Mouse (Mus musculus): ENCODE measurements around the gene Gnpnat1. TPM values are rescaled to one million over a fixed set of nuclear protein-coding genes. Genes with fewer than 3 reads are reported as not detected.
"Not testable (repeated sequence)": the region's sequence is repeated elsewhere in the genome, so short reads cannot be mapped to it uniquely, and the experiment has no call there.

Gnpnat1 gene
- 50.9 and 52.8 TPM in 2 replicates for polyA plus RNA-seq (2014; fragmentation: Nextera tagmentation; extraction: Ambion mirVana)

GRCm38 (mm10) chr14:45404813-45405212, at the start of gene Gnpnat1:
TSS of gene Gnpnat1 (minus strand) at chr14:45404913.
- ATAC-seq (ENCODE audit: insufficient number of reproducible peaks, insufficient read depth, low FRiP score, low read depth); H3K36me3 ChIP-seq (ENCODE audit: control insufficient read depth, insufficient read depth, low read length); H3K4me3 ChIP-seq (ENCODE audit: low read depth, low read length); H3K9me3 ChIP-seq (ENCODE audit: control insufficient read depth, low read depth, low read length); H3K27ac ChIP-seq (ENCODE audit: low read length); H3K27me3 ChIP-seq (ENCODE audit: control insufficient read depth, insufficient read depth, low read length); H3K9ac ChIP-seq (replicated peaks; ENCODE audit: low read depth, low read length); H3K4me1 ChIP-seq (ENCODE audit: control insufficient read depth, insufficient read depth, low read length); H3K4me2 ChIP-seq (replicated peaks; ENCODE audit: low read depth, low read length): not testable (repeated sequence)
- WGBS, result 74% methylated on average over 1 of the region's 3 CpGs

- Histone ChIP-seq H3K9ac (replicated peaks; ENCODE audit: low read depth, low read length) (no peak overlapping the region), H3K4me2 (replicated peaks; ENCODE audit: low read depth, low read length) (no peak overlapping the region), H3K4me1 (ENCODE audit: control insufficient read depth, insufficient read depth, low read length) (peaks cover 33% of the 10 kb centered on the region; the same call in 1 of the 2 replicates), H3K27ac (ENCODE audit: low read length) (peak overlapping the region; percentile 59; the same call in 1 of the 2 replicates), H3K27me3 (ENCODE audit: control insufficient read depth, insufficient read depth, low read length) (no peaks in the 10 kb centered on the region), H3K4me3 (ENCODE audit: low read depth, low read length) (no peak overlapping the region), H3K9me3 (ENCODE audit: control insufficient read depth, low read depth, low read length) (no peaks in the 10 kb centered on the region), H3K36me3 (ENCODE audit: control insufficient read depth, insufficient read depth, low read length) (no peaks in the 10 kb centered on the region; the same call in 1 of the 2 replicates)
- WGBS, result 51% methylated on average over 5 of the region's 5 CpGs
- no peak for ATAC-seq (ENCODE audit: insufficient number of reproducible peaks, insufficient read depth, low FRiP score, low read depth)
Measured at GRCm38 (mm10) chr14:45453538-45454233, 49.0 kb upstream of the Gnpnat1 start.

- Histone ChIP-seq H3K27me3 (ENCODE audit: control insufficient read depth, insufficient read depth, low read length) (no peaks in the 10 kb centered on the region), H3K4me1 (ENCODE audit: control insufficient read depth, insufficient read depth, low read length) (peaks cover 33% of the 10 kb centered on the region; the same call in 1 of the 2 replicates), H3K9ac (replicated peaks; ENCODE audit: low read depth, low read length) (no peak overlapping the region), H3K27ac (ENCODE audit: low read length) (peak overlapping the region; percentile 61), H3K4me2 (replicated peaks; ENCODE audit: low read depth, low read length) (no peak overlapping the region), H3K9me3 (ENCODE audit: control insufficient read depth, low read depth, low read length) (no peaks in the 10 kb centered on the region), H3K4me3 (ENCODE audit: low read depth, low read length) (no peak overlapping the region), H3K36me3 (ENCODE audit: control insufficient read depth, insufficient read depth, low read length) (no peaks in the 10 kb centered on the region; the same call in 1 of the 2 replicates)
- ATAC-seq (ENCODE audit: insufficient number of reproducible peaks, insufficient read depth, low FRiP score, low read depth), result 0 out of 2 replicates have a peak, but pooled peaks have one; percentile 67
- 16% methylated on average over 11 of the region's 11 CpGs for WGBS
Measured at GRCm38 (mm10) chr14:45452861-45453512, 48.3 kb upstream of the Gnpnat1 start.

GRCm38 (mm10) chr14:45452148-45452547, 47.4 kb upstream of the Gnpnat1 start:
- H3K27ac ChIP-seq (ENCODE audit: low read length), result 0 out of 2 replicates have a peak overlapping the region, but pooled peaks have one; percentile 27
- no peak for ATAC-seq (ENCODE audit: insufficient number of reproducible peaks, insufficient read depth, low FRiP score, low read depth)
- H3K36me3 ChIP-seq (ENCODE audit: control insufficient read depth, insufficient read depth, low read length), result no peaks in the 10 kb centered on the region
- WGBS, result 30% methylated on average over 4 of the region's 4 CpGs
- peaks cover 32% of the 10 kb centered on the region; the same call in 1 of the 2 replicates for H3K4me1 ChIP-seq (ENCODE audit: control insufficient read depth, insufficient read depth, low read length)
- H3K4me3 ChIP-seq (ENCODE audit: low read depth, low read length), result no peak overlapping the region
- H3K9ac ChIP-seq (replicated peaks; ENCODE audit: low read depth, low read length), result no peak overlapping the region
- no peak overlapping the region for H3K4me2 ChIP-seq (replicated peaks; ENCODE audit: low read depth, low read length)
- no peaks in the 10 kb centered on the region for H3K9me3 ChIP-seq (ENCODE audit: control insufficient read depth, low read depth, low read length)
- H3K27me3 ChIP-seq (ENCODE audit: control insufficient read depth, insufficient read depth, low read length), result no peaks in the 10 kb centered on the region

GRCm38 (mm10) chr14:45451090-45451489, 46.4 kb upstream of the Gnpnat1 start:
- Histone ChIP-seq H3K36me3 (ENCODE audit: control insufficient read depth, insufficient read depth, low read length) (no peaks in the 10 kb centered on the region), H3K27me3 (ENCODE audit: control insufficient read depth, insufficient read depth, low read length) (no peaks in the 10 kb centered on the region), H3K4me3 (ENCODE audit: low read depth, low read length) (no peak overlapping the region), H3K4me1 (ENCODE audit: control insufficient read depth, insufficient read depth, low read length) (peaks cover 25% of the 10 kb centered on the region; the same call in 1 of the 2 replicates), H3K9me3 (ENCODE audit: control insufficient read depth, low read depth, low read length) (no peaks in the 10 kb centered on the region), H3K9ac (replicated peaks; ENCODE audit: low read depth, low read length) (no peak overlapping the region), H3K4me2 (replicated peaks; ENCODE audit: low read depth, low read length) (no peak overlapping the region), H3K27ac (ENCODE audit: low read length) (no peak overlapping the region)
- no peak for ATAC-seq (ENCODE audit: insufficient number of reproducible peaks, insufficient read depth, low FRiP score, low read depth)
- WGBS, result 22% methylated on average over 2 of the region's 2 CpGs

- 46% methylated on average over 3 of the region's 3 CpGs for WGBS
- Histone ChIP-seq H3K9ac (replicated peaks; ENCODE audit: low read depth, low read length) (no peak overlapping the region), H3K4me3 (ENCODE audit: low read depth, low read length) (no peak overlapping the region), H3K36me3 (ENCODE audit: control insufficient read depth, insufficient read depth, low read length) (no peaks in the 10 kb centered on the region), H3K27ac (ENCODE audit: low read length) (no peak overlapping the region), H3K4me1 (ENCODE audit: control insufficient read depth, insufficient read depth, low read length) (peaks cover 9% of the 10 kb centered on the region; the same call in 1 of the 2 replicates), H3K9me3 (ENCODE audit: control insufficient read depth, low read depth, low read length) (no peaks in the 10 kb centered on the region), H3K27me3 (ENCODE audit: control insufficient read depth, insufficient read depth, low read length) (no peaks in the 10 kb centered on the region), H3K4me2 (replicated peaks; ENCODE audit: low read depth, low read length) (no peak overlapping the region)
- ATAC-seq (ENCODE audit: insufficient number of reproducible peaks, insufficient read depth, low FRiP score, low read depth), result no peak
Measured at GRCm38 (mm10) chr14:45446777-45447176, 42.1 kb upstream of the Gnpnat1 start.

- H3K4me3 ChIP-seq (ENCODE audit: low read depth, low read length), result no peak overlapping the region
- H3K36me3 ChIP-seq (ENCODE audit: control insufficient read depth, insufficient read depth, low read length), result no peaks in the 10 kb centered on the region
- no peaks in the 10 kb centered on the region for H3K27me3 ChIP-seq (ENCODE audit: control insufficient read depth, insufficient read depth, low read length)
- H3K4me2 ChIP-seq (replicated peaks; ENCODE audit: low read depth, low read length), result no peak overlapping the region
- no peak overlapping the region for H3K9ac ChIP-seq (replicated peaks; ENCODE audit: low read depth, low read length)
- peaks cover 9% of the 10 kb centered on the region; the same call in 1 of the 2 replicates for H3K4me1 ChIP-seq (ENCODE audit: control insufficient read depth, insufficient read depth, low read length)
- H3K27ac ChIP-seq (ENCODE audit: low read length), result no peak overlapping the region
- no peaks in the 10 kb centered on the region for H3K9me3 ChIP-seq (ENCODE audit: control insufficient read depth, low read depth, low read length)
- WGBS, result 49% methylated on average over 12 of the region's 12 CpGs
- ATAC-seq (ENCODE audit: insufficient number of reproducible peaks, insufficient read depth, low FRiP score, low read depth), result no peak
Measured at GRCm38 (mm10) chr14:45445445-45445844, 40.7 kb upstream of the Gnpnat1 start.

GRCm38 (mm10) chr14:45444870-45445269, 40.2 kb upstream of the Gnpnat1 start:
- Histone ChIP-seq H3K27me3 (ENCODE audit: control insufficient read depth, insufficient read depth, low read length) (no peaks in the 10 kb centered on the region), H3K4me1 (ENCODE audit: control insufficient read depth, insufficient read depth, low read length) (peaks cover 9% of the 10 kb centered on the region; the same call in 1 of the 2 replicates), H3K27ac (ENCODE audit: low read length) (no peak overlapping the region), H3K9me3 (ENCODE audit: control insufficient read depth, low read depth, low read length) (no peaks in the 10 kb centered on the region), H3K4me2 (replicated peaks; ENCODE audit: low read depth, low read length) (no peak overlapping the region), H3K4me3 (ENCODE audit: low read depth, low read length) (no peak overlapping the region), H3K36me3 (ENCODE audit: control insufficient read depth, insufficient read depth, low read length) (no peaks in the 10 kb centered on the region), H3K9ac (replicated peaks; ENCODE audit: low read depth, low read length) (no peak overlapping the region)
- no peak for ATAC-seq (ENCODE audit: insufficient number of reproducible peaks, insufficient read depth, low FRiP score, low read depth)
- WGBS, result 39% methylated on average over 7 of the region's 7 CpGs
